Mouse (Mus musculus) bone marrow, adult 2 months (tissue): ENCODE results near the gene Hcst.

ENCODE experiments used
- CTCF ChIP-seq: fragments of 200-500 bp; IDR thresholded peaks from 2 replicates; pipeline ENCODE4 v1.5.1; 2011; ENCODE audit warnings: low read length, control low read depth; ENCODE audit not compliant: control insufficient read depth, insufficient read depth
- POLR2A ChIP-seq: fragments of 200-500 bp; IDR thresholded peaks from 2 replicates; pipeline ENCODE4 v1.6.1; 2011; ENCODE audit warnings: low read depth, mild to moderate bottlenecking, control low read depth, low read length, borderline replicate concordance; ENCODE audit not compliant: control insufficient read depth

DNA sequence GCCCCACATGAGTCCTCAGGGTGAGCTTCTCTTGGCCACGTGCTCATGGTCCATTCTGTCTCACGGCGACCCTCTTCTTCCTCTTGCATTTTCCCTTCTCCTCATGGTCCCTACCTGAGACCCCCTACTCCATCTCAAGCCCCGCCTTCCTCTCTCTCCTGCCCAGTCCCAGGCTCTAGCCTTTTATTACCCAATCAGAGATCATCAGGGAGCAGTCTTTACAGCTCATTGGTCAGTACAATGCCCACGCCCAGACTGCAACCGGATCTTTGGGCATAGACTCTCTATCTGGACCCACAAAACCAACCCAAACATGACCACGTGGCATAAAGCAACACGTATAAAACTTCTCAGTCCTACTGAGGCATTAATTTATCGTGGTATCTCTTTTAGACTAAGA, 35.5 kb downstream of the Hcst start:
- no peak for TF ChIP-seq POLR2A
- TF ChIP-seq CTCF: no peak
